Mouse (Mus musculus) megakaryocyte progenitor cell, adult 5-6 weeks (primary cell): ENCODE data around the gene Tbkbp1. TPM values are rescaled to one million over a fixed set of nuclear protein-coding genes. Genes with fewer than 3 reads are reported as not detected.

Experiments
- ATAC-seq: replicated peaks from 2 replicates; pipeline ENCODE4 v1.8.0; 2016; ENCODE audit warnings: mild to moderate bottlenecking, moderate TSS enrichment, inconsistent platforms; ENCODE audit not compliant: poor library complexity
- total RNA-seq, 2 experiments: library from RNA; stranded (forward) in 1 of 2; stranded (reverse) in 1 of 2; fragments of 157-497, 149-512 nt in 1 of 2; fragments of 200-1000 nt in 1 of 2; gene quantifications; 2 replicates each; pipeline versions ENCODE4 v1.2.3 to v1.2.4; 2015 to 2017

The Tbkbp1 gene
- total RNA-seq, 2 experiments from 2014 or later: 3.6 to 5.8 TPM

DNA sequence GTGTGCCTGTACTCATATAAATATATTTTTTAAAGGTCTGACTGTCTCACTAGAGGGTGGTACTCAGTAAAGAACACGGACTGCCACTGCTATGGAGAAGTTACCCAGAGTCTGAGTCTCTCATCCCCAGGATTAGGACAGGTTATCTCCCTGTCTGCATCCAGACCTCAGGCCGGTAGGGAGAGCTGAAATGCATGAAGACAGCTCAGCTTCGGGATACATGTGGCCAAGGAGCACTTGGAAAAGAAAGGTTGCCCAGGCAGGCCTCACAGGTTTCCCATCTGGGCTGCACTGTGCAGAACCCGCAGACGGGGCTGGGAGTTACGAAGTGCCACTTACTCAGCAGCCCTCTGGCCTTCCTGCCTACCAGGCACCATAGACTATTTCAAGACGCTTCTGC lies 5.7 kb upstream of the Tbkbp1 start:
- ATAC-seq: no peak

DNA sequence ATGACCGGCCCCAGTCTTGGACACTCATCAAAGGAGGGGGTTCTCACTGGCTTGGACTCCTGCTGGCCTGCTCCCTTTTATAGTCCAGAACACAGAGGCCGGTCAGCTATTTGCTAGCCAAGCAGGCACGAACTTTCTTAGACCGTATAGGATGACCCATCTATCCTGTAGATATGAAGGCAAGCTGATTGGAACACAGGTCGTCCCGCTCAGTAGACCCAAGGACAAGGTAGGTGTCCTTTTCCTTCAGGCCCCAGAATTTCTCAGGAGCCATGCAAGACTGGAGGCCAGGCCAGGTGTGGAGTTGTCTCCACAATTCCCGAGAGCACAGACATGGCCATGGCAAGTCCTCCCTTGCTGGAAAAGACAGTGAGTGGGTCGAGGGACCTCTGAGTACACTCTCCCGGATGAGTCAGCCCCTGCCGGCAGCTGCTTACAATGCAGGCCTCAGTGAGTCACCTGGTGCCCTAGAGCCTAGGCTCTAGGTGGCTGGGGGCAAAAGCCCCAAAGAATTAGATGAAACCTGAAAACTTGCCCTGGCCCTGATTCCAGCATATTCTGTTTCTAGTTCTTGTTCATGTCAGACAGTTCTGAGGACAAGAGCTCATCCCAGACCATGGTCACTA lies 1.5 kb upstream of the Tbkbp1 start:
- ATAC-seq: no peak

DNA sequence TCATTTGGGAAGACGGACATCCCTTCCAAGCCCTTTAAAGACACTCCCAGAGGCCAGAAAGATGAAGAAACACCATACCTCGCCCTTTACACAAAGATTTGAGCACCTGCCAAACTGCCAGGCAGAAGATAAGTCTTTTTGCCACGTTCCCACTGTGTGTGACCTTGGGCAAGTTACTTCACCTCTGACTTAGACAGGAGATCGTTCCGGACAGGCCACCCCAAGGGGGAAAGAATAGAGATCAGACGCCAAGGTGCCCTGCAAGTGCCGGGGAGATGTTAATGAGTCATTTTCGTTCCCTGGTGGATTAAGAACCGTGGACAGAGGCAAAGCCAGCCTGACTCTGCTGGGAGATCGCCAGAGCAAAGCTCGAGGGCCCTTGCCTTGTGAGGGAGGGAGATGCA lies 730 bp upstream of the Tbkbp1 start:
- ATAC-seq: peak; percentile 23; the same call in 1 of the 2 replicates

DNA sequence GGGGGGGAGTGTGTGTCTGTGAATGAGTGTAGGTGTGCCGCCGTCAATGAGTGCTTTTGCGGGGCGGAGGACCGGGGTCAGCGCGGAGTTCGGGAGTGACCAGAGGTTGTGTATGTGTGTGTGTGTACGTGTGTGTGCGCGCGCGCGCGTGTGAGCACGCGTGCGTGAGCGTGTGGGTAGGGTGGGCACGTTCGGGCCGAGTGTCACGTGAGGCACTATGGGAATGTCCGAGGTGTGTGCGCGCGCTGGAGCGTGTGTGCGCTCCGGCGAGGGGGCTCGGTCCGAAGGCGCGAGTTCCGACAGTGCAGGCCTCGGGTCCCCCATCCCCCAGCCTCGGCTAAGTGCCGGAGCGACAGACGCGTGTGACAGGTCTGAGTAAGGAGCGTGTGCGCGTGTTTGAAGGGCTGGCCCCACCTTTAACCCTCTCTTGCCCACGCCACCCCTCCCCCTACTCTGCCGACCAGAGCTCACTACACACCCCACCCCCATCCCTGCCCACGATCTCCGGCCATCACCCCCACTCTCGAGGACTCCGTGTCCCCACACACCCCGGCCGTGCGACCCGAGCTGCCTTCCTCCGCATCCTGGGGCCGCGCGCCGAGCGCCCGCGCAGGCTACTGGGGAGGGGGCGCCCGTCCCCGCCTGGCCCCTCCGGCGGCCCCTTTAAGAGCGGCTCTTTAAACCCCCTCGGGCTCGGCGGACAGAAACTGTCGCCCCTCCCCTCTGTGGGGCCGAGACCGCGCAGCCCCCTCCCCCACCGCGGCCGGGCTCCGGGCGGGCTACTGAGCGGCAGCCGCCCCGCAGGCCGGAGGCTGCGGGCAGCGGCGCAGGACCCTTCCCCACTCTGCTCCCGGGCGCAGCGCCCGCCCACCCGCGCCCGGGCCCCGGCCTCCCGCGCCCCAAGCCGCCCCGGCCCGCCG lies 624 bp downstream of the Tbkbp1 start:
- ATAC-seq: peak; percentile 20

DNA sequence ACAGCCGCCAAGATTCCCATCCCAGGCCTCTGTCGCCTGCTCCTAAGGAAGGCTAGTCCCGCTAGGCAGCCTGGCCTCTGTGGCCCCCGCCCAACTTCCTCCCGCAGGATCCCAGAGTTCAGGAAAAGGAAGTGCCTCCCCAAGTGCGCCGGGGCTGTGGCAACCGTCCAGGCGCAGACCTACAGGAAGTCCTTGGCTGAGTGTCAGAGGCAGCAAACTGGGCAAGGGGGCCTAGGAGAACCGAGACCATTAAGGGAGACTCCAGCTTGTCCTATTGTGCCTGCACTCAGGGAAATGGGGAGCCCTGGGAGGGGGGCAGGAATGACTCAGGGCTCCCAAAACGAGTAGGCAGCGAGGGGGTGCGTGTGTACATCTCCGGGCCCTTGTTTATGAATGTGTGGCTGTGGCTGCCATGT lies 1.3 kb downstream of the Tbkbp1 start:
- ATAC-seq: peak; percentile 49

DNA sequence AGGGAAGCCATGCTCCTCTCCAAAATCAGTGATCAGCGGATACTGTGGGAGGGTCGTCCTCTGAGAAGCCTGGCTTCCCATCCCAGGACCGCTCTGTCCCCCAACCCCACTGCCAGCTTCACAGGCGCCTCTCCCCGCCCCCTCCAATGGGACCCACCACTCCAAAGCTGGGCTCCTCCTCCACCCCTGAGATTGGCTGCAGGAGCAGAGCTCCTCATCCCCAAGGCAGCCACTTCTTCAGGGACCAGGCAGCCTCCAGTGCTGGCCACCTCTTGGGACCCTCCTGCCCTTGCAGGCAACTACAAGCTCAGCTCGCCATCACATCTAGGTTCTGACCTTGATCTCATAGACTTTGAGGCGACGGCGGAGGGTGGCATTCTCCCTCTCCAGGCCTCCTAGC lies 2.3 kb downstream of the Tbkbp1 start:
- ATAC-seq: no peak

DNA sequence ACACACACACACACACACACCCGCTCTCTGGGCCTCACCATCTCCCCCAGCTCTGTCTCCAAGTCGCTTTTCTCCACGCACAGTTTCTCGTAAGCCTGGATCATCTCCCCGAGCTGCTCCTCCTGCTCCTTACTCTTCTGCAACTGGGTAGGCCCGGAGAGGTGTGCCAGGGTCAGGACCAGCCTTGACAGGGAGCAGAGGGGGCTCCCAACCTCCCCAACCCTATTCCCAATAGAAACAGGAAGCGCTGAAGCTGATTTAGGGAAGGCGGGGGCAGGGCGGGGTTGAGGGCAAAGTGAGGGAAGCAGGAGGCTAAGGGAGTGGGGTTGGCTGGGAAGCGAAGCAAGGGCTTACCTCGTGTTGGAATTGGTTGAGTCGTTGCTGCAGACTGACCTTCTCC lies 2.7 kb downstream of the Tbkbp1 start:
- ATAC-seq: no peak

DNA sequence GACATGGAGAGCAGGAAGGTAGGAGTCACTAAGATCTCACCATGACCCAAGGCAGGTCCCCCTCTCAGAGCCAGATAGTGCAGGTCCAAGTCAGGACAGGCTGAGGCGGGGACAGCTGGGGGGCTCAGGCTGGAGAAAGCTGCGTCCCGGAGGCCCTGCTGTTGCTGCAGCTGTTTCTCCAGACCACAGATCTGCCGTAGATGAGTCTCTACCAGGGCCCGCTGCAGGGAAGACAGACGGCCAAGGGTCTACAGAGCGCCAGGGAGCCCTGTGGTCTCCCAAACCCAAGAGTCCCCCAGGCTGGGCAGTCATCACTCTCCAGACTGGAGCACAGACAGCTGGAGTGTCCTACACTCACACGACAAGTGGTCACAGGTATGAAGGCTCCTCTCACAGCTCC lies 4.0 kb downstream of the Tbkbp1 start:
- ATAC-seq: no peak

DNA sequence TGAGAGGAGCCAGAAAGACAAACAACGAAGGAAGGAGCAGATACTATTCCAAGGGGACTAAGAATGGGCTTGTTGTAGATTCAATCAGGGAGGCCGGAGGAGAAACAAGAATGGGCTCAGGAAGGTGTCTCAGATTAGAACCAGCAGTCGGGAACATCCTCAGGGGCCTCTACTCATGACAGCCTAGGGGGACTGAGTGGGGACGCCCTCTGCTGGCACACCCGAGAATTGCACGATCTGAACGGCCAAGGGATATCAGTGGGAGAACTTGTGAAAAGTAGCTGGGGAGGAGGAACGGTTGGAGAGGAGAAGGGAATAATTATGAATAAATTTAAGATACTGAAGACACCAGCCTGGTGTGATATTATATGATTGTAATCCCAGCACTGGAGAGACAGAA lies 4.6 kb downstream of the Tbkbp1 start:
- peak; percentile 45; the same call in 1 of the 2 replicates for ATAC-seq

DNA sequence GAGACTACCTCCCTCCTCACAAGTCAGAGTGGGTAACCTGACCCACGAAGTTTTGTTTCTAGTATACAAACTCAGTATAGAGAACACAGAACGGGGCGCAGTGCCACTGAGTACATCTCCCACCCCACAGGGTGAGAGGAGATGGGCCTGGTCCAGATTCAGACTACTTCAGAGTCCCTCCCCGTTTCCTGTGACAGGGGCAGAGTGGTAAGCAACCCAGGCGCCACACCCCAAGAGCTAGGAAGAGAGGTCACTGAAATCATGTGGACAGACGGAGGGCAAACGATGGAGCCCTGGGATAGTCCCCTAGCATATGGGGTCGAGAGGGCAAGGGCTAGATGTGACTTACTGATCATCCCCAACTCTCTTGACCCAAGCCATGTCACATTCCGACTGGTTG lies 5.3 kb downstream of the Tbkbp1 start:
- no peak for ATAC-seq

DNA sequence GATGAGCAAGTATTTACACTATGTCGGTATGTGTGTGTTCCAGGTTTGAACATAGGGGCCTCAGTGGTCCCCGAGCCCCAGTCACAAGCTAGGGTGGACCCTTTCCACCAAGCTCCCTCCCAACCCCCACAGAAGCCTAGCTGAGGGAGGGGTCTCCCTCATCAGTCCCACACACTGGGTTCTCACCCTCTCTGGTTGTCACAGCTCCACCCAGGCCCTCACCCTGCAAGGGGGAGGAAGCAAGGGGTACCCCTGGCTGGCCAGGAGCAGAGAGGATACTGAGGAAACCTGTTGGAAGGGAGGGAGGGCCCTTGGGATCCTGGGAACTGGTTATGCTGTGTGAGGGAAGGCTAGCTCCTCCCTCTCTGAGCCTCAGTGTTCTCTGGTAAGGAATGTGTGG lies 6.0 kb downstream of the Tbkbp1 start:
- ATAC-seq: no peak

DNA sequence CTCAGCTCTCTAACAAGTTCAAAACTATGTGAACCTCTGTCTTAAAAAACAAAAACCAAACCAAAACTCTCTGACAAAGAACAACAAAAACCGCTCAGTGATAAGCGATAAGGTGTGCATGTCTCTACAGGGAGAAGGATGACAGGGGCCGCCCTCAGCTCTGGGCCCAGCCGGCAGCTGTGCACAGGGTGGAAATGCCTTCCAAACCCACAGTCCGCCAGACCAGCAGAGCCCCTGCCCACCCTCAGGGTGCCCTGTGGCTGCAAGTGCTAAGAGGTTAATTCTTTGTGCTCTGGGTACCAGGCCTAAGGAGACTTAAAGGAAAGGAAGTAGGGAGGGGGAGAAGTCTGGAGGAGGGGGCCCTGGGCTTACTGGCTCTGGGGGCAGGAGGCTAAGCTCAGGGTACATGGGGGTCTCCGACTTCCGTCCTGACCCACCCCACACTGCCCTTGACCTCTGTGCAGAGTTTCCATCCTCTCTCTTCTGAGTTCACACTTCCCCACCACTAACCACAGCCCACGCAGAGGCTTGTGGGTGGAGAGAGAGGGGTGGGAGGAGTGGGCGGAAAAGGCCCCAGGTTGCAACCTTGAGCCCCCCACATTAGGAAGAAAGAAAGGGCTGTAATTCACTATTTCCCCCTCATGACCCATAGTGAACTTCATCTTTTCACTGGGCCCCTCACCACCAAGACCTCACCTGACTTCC lies 7.9 kb downstream of the Tbkbp1 start:
- ATAC-seq: no peak

DNA sequence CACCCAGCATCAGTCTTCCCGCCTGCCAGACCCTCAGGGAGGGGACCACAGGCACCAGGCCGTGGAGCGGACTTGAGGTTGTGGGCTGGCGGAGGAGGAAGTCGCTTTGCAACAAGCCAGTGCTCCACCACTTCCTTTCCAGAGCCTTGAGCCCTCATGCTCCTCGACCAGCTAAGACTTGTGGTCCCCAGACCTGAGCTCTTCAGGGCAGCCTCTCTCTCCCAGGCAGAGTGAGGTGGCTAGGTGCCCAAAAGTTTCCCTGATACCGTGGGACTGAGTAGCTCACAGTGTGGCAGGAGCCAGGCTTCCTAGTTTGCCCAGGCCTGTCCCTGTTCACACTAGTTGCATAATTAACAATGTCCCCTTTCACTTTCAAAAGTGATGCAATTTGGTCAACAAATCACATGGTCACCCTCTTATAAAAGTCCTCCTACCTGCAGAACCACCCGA lies 9.1 kb downstream of the Tbkbp1 start:
- ATAC-seq: peak; percentile 72

DNA sequence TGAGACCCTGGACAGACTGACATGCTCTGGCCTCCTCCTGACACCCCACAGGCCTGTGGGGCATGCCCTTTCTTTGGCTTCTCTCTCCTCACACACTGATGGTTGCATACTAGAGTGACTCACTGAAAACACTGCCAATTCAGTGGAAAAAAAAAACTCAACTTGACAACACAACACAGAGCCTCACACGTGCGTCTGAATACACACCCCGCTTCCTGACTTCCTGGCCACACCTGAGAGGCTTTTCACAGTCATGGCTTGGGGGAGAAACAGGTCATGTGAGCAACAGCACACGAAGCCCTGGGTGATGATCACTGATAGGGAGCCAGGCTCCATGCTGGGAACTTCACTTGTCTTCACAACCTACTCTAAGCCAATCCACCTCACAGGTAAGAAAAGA lies 10.5 kb downstream of the Tbkbp1 start:
- no peak for ATAC-seq

DNA sequence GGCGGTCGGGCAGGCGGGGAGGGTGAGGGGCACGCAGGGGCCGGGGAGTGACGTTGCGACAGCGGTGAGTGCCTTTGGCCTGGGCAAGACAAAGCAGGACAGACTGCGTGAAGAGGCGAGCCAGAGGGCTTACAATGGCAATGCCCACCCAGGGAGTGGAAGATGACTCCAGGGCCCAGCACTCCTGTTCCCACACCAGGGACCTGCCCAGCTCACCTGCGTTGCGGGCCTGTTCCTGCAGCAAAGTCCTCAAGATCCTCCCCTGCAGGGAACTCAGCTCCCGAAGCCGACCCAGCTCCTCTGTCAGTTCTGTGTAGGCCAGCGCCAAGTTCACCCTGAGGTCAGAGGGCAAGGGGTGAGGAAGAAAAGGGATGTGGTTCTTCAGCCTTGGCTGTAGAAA lies 12.0 kb downstream of the Tbkbp1 start:
- no peak for ATAC-seq

DNA sequence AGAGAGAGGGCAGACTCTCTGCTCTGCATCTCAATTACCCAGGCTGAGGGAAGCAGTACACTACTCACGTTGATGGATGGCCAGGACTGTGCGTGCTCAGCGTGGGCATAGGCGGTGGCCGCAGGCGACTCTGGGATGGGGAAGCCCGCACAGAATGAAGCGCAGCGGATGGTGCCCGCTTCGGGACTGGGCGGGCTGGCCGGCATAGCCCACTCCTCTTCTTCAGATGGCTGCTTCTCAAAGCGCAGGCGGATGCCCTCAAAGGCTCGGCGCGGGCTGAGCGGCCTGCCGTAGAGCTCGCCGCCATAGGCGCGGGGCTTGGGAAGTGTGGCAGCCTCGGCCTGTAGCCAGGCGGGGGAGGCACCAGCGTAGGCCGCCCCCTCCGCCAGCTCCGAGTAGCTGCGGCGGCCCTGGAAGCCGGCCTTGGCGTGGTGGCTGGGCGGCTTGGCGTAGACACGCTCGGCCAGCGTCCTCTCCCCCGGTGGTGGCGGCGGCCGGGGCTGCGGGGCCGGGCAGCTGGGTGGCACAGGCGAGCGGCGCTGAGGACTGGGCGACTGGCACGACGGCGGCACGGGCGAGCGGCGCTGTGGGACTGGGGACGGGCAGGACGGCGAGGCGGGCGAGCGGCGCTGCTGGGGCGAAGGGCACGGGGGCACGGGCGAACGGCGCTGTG lies 12.6 kb downstream of the Tbkbp1 start:
- no peak for ATAC-seq

DNA sequence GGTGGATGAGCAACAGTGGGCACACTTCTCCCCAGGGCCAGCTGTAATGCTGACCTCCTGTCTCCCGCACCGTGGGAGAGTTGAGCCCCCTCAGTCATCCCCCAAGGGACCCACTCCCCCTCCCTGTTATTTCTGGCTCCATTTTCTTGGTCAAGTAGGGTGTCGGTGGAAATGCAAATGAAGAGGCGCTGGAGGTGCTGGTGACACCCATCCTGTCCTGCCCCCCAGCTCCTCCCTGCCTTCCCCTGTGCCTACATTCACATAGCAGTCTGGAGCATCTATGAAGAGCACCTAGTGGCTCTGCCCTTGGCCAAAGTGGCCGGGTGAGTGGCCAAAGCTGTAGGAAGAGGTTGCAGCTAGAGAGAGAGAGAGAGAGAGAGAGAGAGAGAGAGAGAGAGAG lies 18.0 kb downstream of the Tbkbp1 start:
- no peak for ATAC-seq

DNA sequence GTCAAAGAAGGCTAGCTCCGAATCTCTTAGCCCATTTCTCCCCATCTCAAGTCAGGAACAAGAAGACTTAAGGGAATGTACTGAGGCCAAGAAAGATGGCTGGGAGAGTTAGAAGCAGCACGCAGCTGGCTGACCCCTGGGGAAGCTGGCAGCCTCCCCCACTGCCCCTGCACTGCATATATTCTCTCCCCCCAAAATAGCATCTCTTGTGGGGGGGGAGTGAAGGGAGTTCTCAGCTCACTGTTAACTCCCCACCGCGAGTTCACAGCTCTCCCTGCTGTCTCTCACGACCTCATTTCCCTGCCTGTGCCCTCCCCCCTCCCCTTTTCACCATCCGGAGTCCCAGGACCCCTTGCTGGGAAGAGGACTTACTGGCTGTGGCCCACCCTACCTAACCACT lies 19.1 kb downstream of the Tbkbp1 start:
- ATAC-seq: no peak

DNA sequence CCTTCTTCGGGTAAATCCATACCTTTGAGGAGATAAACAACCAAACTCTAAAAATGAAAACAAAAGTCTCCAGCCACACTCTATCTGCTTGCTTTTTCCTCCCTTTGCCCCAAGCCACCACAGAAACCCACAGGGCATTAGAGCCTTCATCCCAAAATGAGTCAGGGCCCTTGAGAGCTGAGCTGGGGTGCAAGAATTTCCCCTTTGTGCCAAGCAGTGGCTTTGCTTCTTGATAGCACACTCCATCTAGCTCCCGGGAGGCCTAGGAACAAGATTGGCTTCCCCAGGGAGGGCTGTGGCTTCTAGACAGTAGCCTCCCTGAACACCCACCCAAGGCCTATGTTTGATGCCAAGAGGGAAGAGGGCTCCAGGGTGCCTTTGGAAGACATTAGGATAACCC lies 19.6 kb downstream of the Tbkbp1 start:
- ATAC-seq: no peak

DNA sequence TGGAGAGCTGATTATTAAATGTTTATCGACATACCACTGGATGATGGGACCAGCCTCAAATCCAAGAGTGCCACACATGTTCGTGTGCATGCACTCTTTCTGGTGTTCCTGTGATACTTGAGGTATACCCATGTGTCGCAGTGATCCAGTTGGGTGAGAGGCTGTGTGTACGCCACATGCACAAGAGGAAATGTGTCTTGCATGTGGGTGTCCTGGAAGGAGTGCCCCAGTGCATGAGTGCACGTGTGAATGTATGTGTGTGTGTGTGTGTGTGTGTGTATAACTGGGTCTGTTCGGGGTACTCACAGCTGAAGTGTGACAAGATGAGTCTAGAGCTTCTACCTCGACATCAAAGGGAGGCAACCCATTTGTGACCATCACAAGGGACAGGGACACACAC lies 21.0 kb downstream of the Tbkbp1 start:
- no peak for ATAC-seq

DNA sequence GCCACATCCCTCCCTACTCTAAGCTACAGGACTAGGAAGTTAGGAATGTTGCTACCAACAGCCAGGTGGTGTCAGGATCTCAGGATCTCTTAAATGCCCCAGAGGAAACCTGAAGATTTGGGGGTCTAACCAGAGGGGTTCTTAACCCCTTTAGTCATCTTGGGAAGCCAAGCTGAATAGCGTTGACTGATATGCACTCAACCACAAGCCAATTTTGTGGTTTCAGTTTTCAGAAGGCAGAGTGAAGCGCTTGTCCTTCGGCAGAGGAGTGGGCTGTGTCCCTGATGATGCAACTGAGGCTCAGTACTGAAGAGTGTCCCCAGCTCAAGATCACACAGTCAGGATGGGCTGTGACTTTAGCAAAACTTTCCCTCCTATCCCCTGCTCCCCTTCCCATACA lies 22.3 kb downstream of the Tbkbp1 start:
- no peak for ATAC-seq
